Mouse (Mus musculus): Measurements from ENCODE around the gene Trarg1.

Gene Trarg1

GRCm38 (mm10) chr11:76739125-76739524, 59.5 kb downstream of the Trarg1 start:
- in situ Hi-C loops (cut with MboI; ENCODE audit: low pct_unique_long_range_greater_than_20kb in 1 of 2, low sequenced_read_pairs in 2 of 2, unreplicated experiment in 1 of 2): no loop called here

- in situ Hi-C loops (cut with MboI; ENCODE audit: low pct_unique_long_range_greater_than_20kb in 1 of 2, low sequenced_read_pairs in 2 of 2, unreplicated experiment in 1 of 2): no loop called here
Measured at GRCm38 (mm10) chr11:76742511-76742910, 62.9 kb downstream of the Trarg1 start.

GRCm38 (mm10) chr11:76744550-76744949, 64.9 kb downstream of the Trarg1 start:
- in situ Hi-C loops (cut with MboI; ENCODE audit: low pct_unique_long_range_greater_than_20kb in 1 of 2, low sequenced_read_pairs in 2 of 2, unreplicated experiment in 1 of 2): no loop called here

- in situ Hi-C loops (cut with MboI; ENCODE audit: low pct_unique_long_range_greater_than_20kb in 1 of 2, low sequenced_read_pairs in 2 of 2, unreplicated experiment in 1 of 2): no loop called here
Measured at GRCm38 (mm10) chr11:76745921-76746320, 66.3 kb downstream of the Trarg1 start.
